Mouse (Mus musculus): ENCODE results near the gene Olig3. TPM values are rescaled to one million over a fixed set of nuclear protein-coding genes. Genes with fewer than 3 reads are reported as not detected.

Gene Olig3
- polyA plus RNA-seq, 1 experiment from 2014 or later: 11.1 TPM

- Histone ChIP-seq H3K27ac (no peak overlapping the region), H3K36me3 (replicated peaks; ENCODE audit: control insufficient read depth, insufficient read depth) (no peaks in the 10 kb centered on the region), H3K4me2 (replicated peaks) (no peak overlapping the region), H3K4me1 (replicated peaks; ENCODE audit: control insufficient read depth, insufficient read depth, low read length) (no peaks in the 10 kb centered on the region; the same call in 1 of the 2 replicates), H3K9me3 (ENCODE audit: control insufficient read depth, low read length) (no peaks in the 10 kb centered on the region), H3K9ac (no peak overlapping the region), H3K27me3 (ENCODE audit: control insufficient read depth, insufficient read depth, low read length) (peaks cover 43% of the 10 kb centered on the region), H3K4me3 (replicated peaks; ENCODE audit: low read length) (no peak overlapping the region)
- DNase-seq (ENCODE audit: low spot score) (no peak), ATAC-seq (ENCODE audit: low FRiP score) (no peak)
- whole genome bisulfite sequencing: 85% methylated on average over 1 of the region's 1 CpGs
Measured at GRCm38 (mm10) chr10:19405959-19406358, 49.6 kb downstream of the Olig3 start.

- Histone ChIP-seq H3K9ac (no peak overlapping the region), H3K36me3 (replicated peaks; ENCODE audit: control insufficient read depth, insufficient read depth) (no peaks in the 10 kb centered on the region), H3K4me2 (replicated peaks) (no peak overlapping the region), H3K4me1 (replicated peaks; ENCODE audit: control insufficient read depth, insufficient read depth, low read length) (no peaks in the 10 kb centered on the region), H3K9me3 (ENCODE audit: control insufficient read depth, low read length) (no peaks in the 10 kb centered on the region), H3K27ac (no peak overlapping the region), H3K27me3 (ENCODE audit: control insufficient read depth, insufficient read depth, low read length) (peaks cover 46% of the 10 kb centered on the region), H3K4me3 (replicated peaks; ENCODE audit: low read length) (no peak overlapping the region)
- ATAC-seq (ENCODE audit: low FRiP score): no peak
- DNase-seq (ENCODE audit: low spot score): no peak
- WGBS: 87% methylated on average over 3 of the region's 3 CpGs
Measured at GRCm38 (mm10) chr10:19407168-19407567, 50.8 kb downstream of the Olig3 start.

Other genes starting within 250 kb of the Olig3 start
- gene Ifngr1, start 235.4 kb downstream of the Olig3 start, polyA plus RNA-seq (2014; fragmentation: Nextera tagmentation; extraction: Ambion mirVana): 28.8 TPM in 2 replicates